Mouse (Mus musculus) heart, embryonic 15.5 days (tissue): ENCODE measurements around the gene Gm20547. TPM values are rescaled to one million over a fixed set of nuclear protein-coding genes. Genes with fewer than 3 reads are reported as not detected.
A peak's percentile ranks its signal among the peaks of the same experiment; 100 is the strongest.
"Not testable (repeated sequence)": the region's sequence is repeated elsewhere in the genome, so short reads cannot be mapped to it uniquely, and the experiment has no call there.

Source experiments
- ATAC-seq: fragments of 200-750 bp; cut with Nextera tagmentation; replicated peaks from 2 replicates; pipeline ENCODE4 v1.8.0; 2017; ENCODE audit warnings: low read depth, moderate TSS enrichment; ENCODE audit not compliant: insufficient number of reproducible peaks, insufficient read depth, low FRiP score
- H3K27ac ChIP-seq: fragments of 300-500 bp; sonication (generic); 2 replicates; pipeline ENCODE4 v1.5.1; 2015; ENCODE audit warnings: mild to moderate bottlenecking, inconsistent platforms
- H3K27me3 ChIP-seq: fragments of 300-500 bp; sonication (generic); 2 replicates; pipeline ENCODE4 v1.6.1; 2015; ENCODE audit warnings: inconsistent platforms
- H3K36me3 ChIP-seq: fragments of 300-500 bp; sonication (generic); 2 replicates; pipeline ENCODE4 v1.6.1; 2015; ENCODE audit warnings: mild to moderate bottlenecking, inconsistent platforms
- H3K4me1 ChIP-seq: fragments of 300-500 bp; sonication (generic); replicated peaks from 2 replicates; pipeline ENCODE4 v1.6.1; 2015; ENCODE audit warnings: inconsistent platforms
- H3K4me2 ChIP-seq: fragments of 300-500 bp; sonication (generic); 2 replicates; pipeline ENCODE4 v1.6.1; 2015; ENCODE audit warnings: inconsistent platforms, mild to moderate bottlenecking, moderate library complexity
- H3K4me3 ChIP-seq: fragments of 300-500 bp; sonication (generic); 2 replicates; pipeline ENCODE4 v1.5.1; 2015; ENCODE audit warnings: mild to moderate bottlenecking, inconsistent platforms
- H3K9ac ChIP-seq: fragments of 300-500 bp; sonication (generic); 2 replicates; pipeline ENCODE4 v1.6.1; 2015; ENCODE audit warnings: mild to moderate bottlenecking, inconsistent platforms
- H3K9me3 ChIP-seq: fragments of 300-500 bp; sonication (generic); replicated peaks from 2 replicates; pipeline ENCODE4 v1.6.1; 2016; ENCODE audit warnings: inconsistent platforms
- WGBS: fragments of 180-500 bp; shearing (Covaris S2); methylation state at CpG from one replicate; pipeline ENCODE4 v1.1.7; 2015; ENCODE audit warnings: mixed read lengths; 5-methylcytosine and 5-hydroxymethylcytosine counted together
- polyA plus RNA-seq: library from polyadenylated mRNA; unstranded; fragments of >200 nt; fragmentation: Nextera tagmentation; extraction: Ambion mirVana; gene quantifications from 2 replicates; pipeline ENCODE4 v1.2.1, GENCODE M21; 2015

Gene Gm20547
- polyA plus RNA-seq, 1 experiment from 2014 or later: not detected

- WGBS: 82% methylated on average over 10 of the region's 10 CpGs
- ATAC-seq: no peak
These were observed 29.1 kb upstream of the Gm20547 start for GRCm38 (mm10) chr17:34910982-34911381.

GRCm38 (mm10) chr17:34902895-34903294 is 21.1 kb upstream of the Gm20547 start:
- Histone ChIP-seq H3K4me1 (peaks cover 10% of the 10 kb centered on the region; the same call in 1 of the 2 replicates), H3K4me3 (no peak overlapping the region), H3K27me3 (no peaks in the 10 kb centered on the region), H3K4me2 (no peak overlapping the region), H3K27ac (no peak overlapping the region), H3K9me3 (no peaks in the 10 kb centered on the region), H3K36me3 (peaks cover 62% of the 10 kb centered on the region), H3K9ac (no peak overlapping the region)
- WGBS: 85% methylated on average over 9 of the region's 9 CpGs
- no peak for ATAC-seq

More at GRCm38 (mm10) chr17:34910982-34911381, 29.1 kb upstream of the Gm20547 start:
- Histone ChIP-seq H3K4me3 (no peak overlapping the region), H3K27me3 (no peaks in the 10 kb centered on the region), H3K9ac (no peak overlapping the region), H3K4me1 (peaks cover 4% of the 10 kb centered on the region), H3K27ac (no peak overlapping the region), H3K9me3 (no peaks in the 10 kb centered on the region), H3K36me3 (peaks cover 74% of the 10 kb centered on the region), H3K4me2 (no peak overlapping the region)

GRCm38 (mm10) chr17:34901948-34902347 is 20.1 kb upstream of the Gm20547 start:
- H3K36me3 ChIP-seq: peaks cover 52% of the 10 kb centered on the region
- 81% methylated on average over 10 of the region's 10 CpGs for WGBS

GRCm38 (mm10) chr17:34900826-34901225 is 19.0 kb upstream of the Gm20547 start:
- not testable (repeated sequence) for H3K27me3 ChIP-seq, H3K27ac ChIP-seq, H3K9ac ChIP-seq, H3K4me3 ChIP-seq, ATAC-seq, H3K4me2 ChIP-seq, H3K9me3 ChIP-seq
- Histone ChIP-seq H3K36me3 (peaks cover 46% of the 10 kb centered on the region), H3K4me1 (peaks cover 28% of the 10 kb centered on the region)

More at GRCm38 (mm10) chr17:34901948-34902347, 20.1 kb upstream of the Gm20547 start:
- H3K4me3 ChIP-seq, ATAC-seq, H3K4me2 ChIP-seq, H3K9me3 ChIP-seq, H3K27me3 ChIP-seq, H3K9ac ChIP-seq, H3K27ac ChIP-seq: not testable (repeated sequence)
- H3K4me1 ChIP-seq: peaks cover 18% of the 10 kb centered on the region

GRCm38 (mm10) chr17:34899890-34900243 is 18.0 kb upstream of the Gm20547 start:
- peak overlapping the region; percentile 80 for H3K4me2 ChIP-seq
- H3K4me1 ChIP-seq: peaks cover 38% of the 10 kb centered on the region
- peak overlapping the region; percentile 94 for H3K9ac ChIP-seq
- no peak for ATAC-seq
- peak overlapping the region; percentile 92 for H3K4me3 ChIP-seq
- H3K36me3 ChIP-seq: peaks cover 36% of the 10 kb centered on the region
- H3K9me3 ChIP-seq: no peaks in the 10 kb centered on the region
- H3K27ac ChIP-seq: peak overlapping the region; percentile 98
- 4% methylated on average over 5 of the region's 5 CpGs for WGBS
- H3K27me3 ChIP-seq: no peaks in the 10 kb centered on the region

- Histone ChIP-seq H3K36me3 (peaks cover 30% of the 10 kb centered on the region), H3K4me2 (peak overlapping the region; percentile 80), H3K9me3 (no peaks in the 10 kb centered on the region), H3K27ac (peak overlapping the region; percentile 98), H3K27me3 (no peaks in the 10 kb centered on the region), H3K9ac (peak overlapping the region; percentile 94), H3K4me1 (peaks cover 39% of the 10 kb centered on the region), H3K4me3 (peak overlapping the region; percentile 92)
- no peak for ATAC-seq
- WGBS: under 1% methylated on average over 39 of the region's 45 CpGs
These were observed 17.4 kb upstream of the Gm20547 start for GRCm38 (mm10) chr17:34899053-34899889.

GRCm38 (mm10) chr17:34898706-34899052 is 16.8 kb upstream of the Gm20547 start:
- H3K9me3 ChIP-seq: no peaks in the 10 kb centered on the region
- ATAC-seq: no peak
- peaks cover 25% of the 10 kb centered on the region for H3K36me3 ChIP-seq
- peaks cover 42% of the 10 kb centered on the region for H3K4me1 ChIP-seq
- no peaks in the 10 kb centered on the region for H3K27me3 ChIP-seq
- peak overlapping the region; percentile 92 for H3K4me3 ChIP-seq
- H3K4me2 ChIP-seq: peak overlapping the region; percentile 80
- H3K27ac ChIP-seq: peak overlapping the region; percentile 98
- WGBS: 1% methylated on average over 14 of the region's 47 CpGs
- H3K9ac ChIP-seq: peak overlapping the region; percentile 94

- peaks cover 20% of the 10 kb centered on the region for H3K36me3 ChIP-seq
These were observed 16.3 kb upstream of the Gm20547 start, which contains the start of the genes C2 and Ehmt2 for GRCm38 (mm10) chr17:34898160-34898586. C2 (minus strand) TSS chr17:34898265. Ehmt2 (plus strand) TSS chr17:34898469.

GRCm38 (mm10) chr17:34897373-34898159 is 15.7 kb upstream of the Gm20547 start:
- H3K27me3 ChIP-seq: no peaks in the 10 kb centered on the region
- H3K4me1 ChIP-seq: peaks cover 45% of the 10 kb centered on the region
- H3K4me2 ChIP-seq: peak overlapping the region; percentile 80
- peak overlapping the region; percentile 92 for H3K4me3 ChIP-seq
- H3K36me3 ChIP-seq: peaks cover 14% of the 10 kb centered on the region
- no peak for ATAC-seq
- no peaks in the 10 kb centered on the region for H3K9me3 ChIP-seq
- peak overlapping the region; percentile 94 for H3K9ac ChIP-seq
- H3K27ac ChIP-seq: peak overlapping the region; percentile 98
- whole genome bisulfite sequencing: 11% methylated on average over 10 of the region's 10 CpGs

More at GRCm38 (mm10) chr17:34898160-34898586, 16.3 kb upstream of the Gm20547 start, which contains the start of the genes C2 and Ehmt2:
- peaks cover 45% of the 10 kb centered on the region for H3K4me1 ChIP-seq
- H3K9me3 ChIP-seq: no peaks in the 10 kb centered on the region
- H3K4me3 ChIP-seq: peak within 1 kb of the TSS; percentile 92
- peak within 1 kb of the TSS; percentile 98 for H3K27ac ChIP-seq
- H3K27me3 ChIP-seq: no peaks in the 10 kb centered on the region
- peak within 1 kb of the TSS; percentile 80 for H3K4me2 ChIP-seq
- peak within 1 kb of the TSS; percentile 94 for H3K9ac ChIP-seq
- ATAC-seq: peak; percentile 21
- 0% methylated on average over 40 of the region's 44 CpGs for WGBS

- H3K4me1 ChIP-seq: peaks cover 45% of the 10 kb centered on the region
- no peak overlapping the region for H3K9ac ChIP-seq
- no peak for ATAC-seq
- H3K4me3 ChIP-seq: no peak overlapping the region; the same call in 1 of the 2 replicates
- no peaks in the 10 kb centered on the region for H3K9me3 ChIP-seq
- WGBS: 78% methylated on average over 17 of the region's 17 CpGs
- peak overlapping the region; percentile 97 for H3K4me2 ChIP-seq
- H3K36me3 ChIP-seq: peaks cover 6% of the 10 kb centered on the region; the same call in 1 of the 2 replicates
- no peak overlapping the region for H3K27ac ChIP-seq
- H3K27me3 ChIP-seq: no peaks in the 10 kb centered on the region
These were observed 14.5 kb upstream of the Gm20547 start for GRCm38 (mm10) chr17:34896366-34896765.

GRCm38 (mm10) chr17:34895724-34896123 is 13.9 kb upstream of the Gm20547 start:
- no peak for ATAC-seq
- H3K4me3 ChIP-seq: peak overlapping the region; percentile 87
- H3K27me3 ChIP-seq: no peaks in the 10 kb centered on the region
- H3K4me2 ChIP-seq: peak overlapping the region; percentile 97
- 90% methylated on average over 15 of the region's 15 CpGs for WGBS
- no peak overlapping the region; the same call in 1 of the 2 replicates for H3K9ac ChIP-seq
- peaks cover 45% of the 10 kb centered on the region for H3K4me1 ChIP-seq
- peaks cover 5% of the 10 kb centered on the region; the same call in 1 of the 2 replicates for H3K36me3 ChIP-seq
- H3K27ac ChIP-seq: peak overlapping the region; percentile 88; the same call in 1 of the 2 replicates
- H3K9me3 ChIP-seq: no peaks in the 10 kb centered on the region
